Mouse (Mus musculus): Measurements from ENCODE around the gene Tmem30a.

The Tmem30a gene

DNA sequence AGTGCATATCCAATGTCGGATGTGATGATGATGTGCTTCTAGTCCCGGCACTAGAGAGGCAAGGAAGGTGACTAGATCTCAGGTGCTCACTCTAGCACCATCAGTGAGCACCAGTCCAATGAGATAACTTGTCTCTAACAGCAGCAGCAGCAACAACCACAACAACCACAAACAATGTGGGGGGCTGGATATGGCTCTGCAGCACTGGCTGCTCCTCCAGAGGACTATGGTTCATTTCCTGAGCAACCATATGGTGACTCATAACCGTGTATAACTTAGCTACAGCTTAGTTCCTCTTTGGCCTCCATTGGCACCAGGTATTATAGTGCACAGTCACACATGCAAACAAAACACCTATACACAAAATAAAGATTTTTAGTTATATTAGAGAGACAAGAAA is 17.2 kb upstream of the Tmem30a start:
- no peak for TF ChIP-seq GATA4 (IDR thresholded peaks at IDR 0.05; ENCODE audit: insufficient replicate concordance, low read length)

DNA sequence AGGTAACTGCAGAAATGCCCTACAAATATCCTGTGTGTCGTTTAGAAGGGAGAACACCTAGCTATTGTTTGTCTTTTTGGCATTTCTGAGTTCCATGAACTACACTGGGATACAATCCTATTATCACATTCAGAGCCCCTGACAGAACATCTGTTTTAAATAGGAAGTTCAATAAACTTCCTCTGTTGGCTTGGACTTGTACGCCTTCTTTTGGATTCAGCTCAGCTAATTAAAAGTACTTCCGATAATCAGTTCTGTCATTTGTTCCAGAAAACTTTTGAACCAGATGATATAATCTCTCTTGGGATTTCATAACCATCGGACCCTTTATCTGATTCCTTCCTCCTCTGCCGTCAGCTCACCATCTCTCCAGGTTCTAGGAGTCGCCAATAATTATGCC is 16.1 kb upstream of the Tmem30a start:
- TF ChIP-seq GATA4 (IDR thresholded peaks at IDR 0.05; ENCODE audit: insufficient replicate concordance, low read length): no peak

DNA sequence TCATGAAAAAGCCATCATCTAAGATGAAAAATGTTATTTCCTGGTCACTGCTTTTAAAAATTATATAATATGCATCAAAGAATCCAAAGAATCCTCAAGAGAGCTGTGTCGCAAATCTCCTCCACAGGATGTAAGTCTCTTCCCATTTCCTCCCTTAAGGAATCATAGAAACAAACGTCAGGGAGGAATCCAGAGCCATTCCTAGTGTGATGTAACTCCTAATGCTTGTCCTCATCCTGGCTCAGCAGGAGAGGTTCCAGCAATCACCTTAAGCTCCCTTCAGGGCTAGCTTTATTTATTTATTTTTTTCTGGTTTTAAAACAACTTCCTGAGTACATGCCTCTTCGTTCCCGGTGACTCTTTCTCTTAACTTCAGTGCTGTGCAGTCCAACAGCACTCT is 13.9 kb upstream of the Tmem30a start:
- TF ChIP-seq GATA4 (IDR thresholded peaks at IDR 0.05; ENCODE audit: insufficient replicate concordance, low read length): no peak

DNA sequence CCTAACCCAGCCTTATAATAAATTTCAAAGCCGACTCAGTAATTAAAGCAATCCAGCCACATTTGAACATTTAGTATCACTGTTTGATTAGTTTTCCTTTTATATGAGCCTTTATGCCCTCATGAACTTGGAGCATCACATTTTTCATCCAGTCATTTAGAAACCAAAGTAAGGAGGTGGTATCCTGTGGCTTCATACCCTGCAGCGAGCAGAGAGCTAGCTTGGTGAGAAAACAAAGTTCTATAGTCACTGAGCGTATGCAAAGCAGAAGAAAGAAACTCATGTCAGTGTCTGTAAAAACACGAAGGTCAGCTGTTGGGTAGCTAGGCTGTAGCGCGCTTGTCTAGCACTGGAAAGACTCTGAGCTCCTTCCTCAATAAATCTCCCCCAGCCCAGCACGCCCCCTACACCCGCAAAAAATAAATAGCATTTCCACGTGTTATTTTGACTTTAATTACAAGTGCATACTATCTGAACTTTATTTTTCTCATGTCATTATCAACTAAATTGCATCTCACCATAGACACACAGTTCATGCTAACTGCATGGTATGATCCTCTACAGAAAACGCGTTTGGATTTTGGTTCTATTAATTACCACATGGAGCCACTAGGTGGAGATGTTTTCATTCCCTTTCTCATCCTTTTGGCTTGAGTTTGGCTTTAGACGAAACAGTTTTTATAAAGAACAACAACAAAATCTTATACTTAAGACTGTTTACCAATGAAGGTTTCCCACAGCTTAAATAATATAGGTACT is 13.2 kb upstream of the Tmem30a start:
- no peak for TF ChIP-seq GATA4 (IDR thresholded peaks at IDR 0.05; ENCODE audit: insufficient replicate concordance, low read length)

DNA sequence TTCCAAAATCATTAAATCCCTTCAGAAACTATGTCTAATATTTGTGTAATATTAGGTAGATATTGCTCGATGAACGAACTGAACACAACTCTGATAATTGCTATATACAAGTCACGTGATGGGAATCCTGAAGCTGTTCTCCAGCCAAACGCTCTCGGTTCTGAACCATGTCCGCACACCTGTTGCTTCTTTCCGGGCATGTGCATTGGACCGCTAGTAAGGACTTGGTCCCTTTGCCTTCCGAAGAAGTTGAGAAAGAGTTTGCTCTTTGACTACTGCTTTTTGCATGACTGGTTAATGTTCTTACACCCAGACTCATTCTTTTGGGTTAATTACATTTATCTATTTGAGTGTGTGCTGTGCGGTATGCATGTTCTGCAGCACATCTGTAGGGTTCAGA is 12.1 kb upstream of the Tmem30a start:
- no peak for TF ChIP-seq GATA4 (IDR thresholded peaks at IDR 0.05; ENCODE audit: insufficient replicate concordance, low read length)

- TF ChIP-seq GATA4 (IDR thresholded peaks at IDR 0.05; ENCODE audit: insufficient replicate concordance, low read length): no peak
Measured at GRCm38 (mm10) chr9:79796461-79797135, 3.3 kb upstream of the Tmem30a start.

DNA sequence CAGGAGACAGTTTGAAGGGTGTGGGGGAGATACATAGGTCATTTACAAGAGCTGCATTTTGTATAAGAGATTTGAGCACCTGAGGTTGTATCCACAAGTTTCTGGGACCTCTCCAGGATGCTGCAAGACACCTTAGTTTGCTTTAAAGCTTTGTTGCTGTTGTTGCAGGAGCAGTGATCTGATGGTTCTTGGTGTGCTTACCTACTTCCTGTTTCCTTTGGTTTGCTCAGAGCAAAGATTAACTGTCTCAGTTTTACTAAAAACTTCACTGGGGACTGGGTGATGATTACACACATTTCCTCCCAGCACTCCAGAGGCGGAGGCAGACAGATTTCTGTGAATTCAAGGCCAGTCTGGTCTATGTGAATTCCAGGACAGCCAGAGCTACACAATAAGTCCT is 1.8 kb upstream of the Tmem30a start:
- TF ChIP-seq GATA4 (IDR thresholded peaks at IDR 0.05; ENCODE audit: insufficient replicate concordance, low read length): no peak

GRCm38 (mm10) chr9:79785794-79786085 is 7.6 kb downstream of the Tmem30a start:
- TF ChIP-seq GATA4 (IDR thresholded peaks at IDR 0.05; ENCODE audit: insufficient replicate concordance, low read length): no peak

- no peak for TF ChIP-seq GATA4 (IDR thresholded peaks at IDR 0.05; ENCODE audit: insufficient replicate concordance, low read length)
Measured at GRCm38 (mm10) chr9:79784934-79785793, 8.1 kb downstream of the Tmem30a start.

DNA sequence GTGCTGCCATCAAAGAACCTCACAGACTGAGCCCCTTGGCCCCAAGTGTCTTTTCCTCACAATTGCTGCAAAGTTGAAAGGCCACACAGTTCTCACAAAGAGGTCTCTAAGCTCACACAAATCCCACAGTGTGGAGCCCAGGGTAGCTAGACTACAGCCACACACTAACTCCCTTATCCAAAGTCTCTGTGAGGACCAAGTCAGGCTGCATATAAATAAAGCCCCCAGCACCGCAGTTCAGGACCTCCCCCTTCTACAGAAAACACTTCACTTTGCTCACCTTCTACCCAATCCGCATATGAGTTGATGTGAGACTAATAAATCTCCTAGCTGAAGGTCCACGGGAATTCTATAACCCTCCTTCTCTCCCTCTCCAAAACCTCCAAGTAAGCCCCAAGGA is 8.9 kb downstream of the Tmem30a start:
- TF ChIP-seq GATA4 (IDR thresholded peaks at IDR 0.05; ENCODE audit: insufficient replicate concordance, low read length): no peak

DNA sequence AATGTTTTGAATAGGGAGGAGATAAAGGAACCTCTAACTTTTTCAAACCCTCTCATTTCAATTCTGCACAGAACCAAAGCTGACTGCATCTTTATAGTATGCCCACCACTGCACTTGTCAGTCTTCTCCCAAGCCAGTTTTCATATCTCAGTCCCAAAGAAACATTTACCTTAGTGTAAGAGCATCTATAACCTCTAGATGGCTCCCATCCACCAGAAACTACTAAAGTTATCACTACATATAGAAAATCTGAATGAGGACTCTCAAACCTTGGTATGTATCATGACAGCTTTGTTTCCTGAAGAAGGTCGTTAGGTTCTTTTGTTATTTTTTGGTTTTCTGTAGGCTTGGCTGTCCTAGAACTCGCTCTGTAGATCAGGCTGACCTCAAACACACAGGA is 14.0 kb downstream of the Tmem30a start:
- TF ChIP-seq GATA4 (IDR thresholded peaks at IDR 0.05; ENCODE audit: insufficient replicate concordance, low read length): no peak

DNA sequence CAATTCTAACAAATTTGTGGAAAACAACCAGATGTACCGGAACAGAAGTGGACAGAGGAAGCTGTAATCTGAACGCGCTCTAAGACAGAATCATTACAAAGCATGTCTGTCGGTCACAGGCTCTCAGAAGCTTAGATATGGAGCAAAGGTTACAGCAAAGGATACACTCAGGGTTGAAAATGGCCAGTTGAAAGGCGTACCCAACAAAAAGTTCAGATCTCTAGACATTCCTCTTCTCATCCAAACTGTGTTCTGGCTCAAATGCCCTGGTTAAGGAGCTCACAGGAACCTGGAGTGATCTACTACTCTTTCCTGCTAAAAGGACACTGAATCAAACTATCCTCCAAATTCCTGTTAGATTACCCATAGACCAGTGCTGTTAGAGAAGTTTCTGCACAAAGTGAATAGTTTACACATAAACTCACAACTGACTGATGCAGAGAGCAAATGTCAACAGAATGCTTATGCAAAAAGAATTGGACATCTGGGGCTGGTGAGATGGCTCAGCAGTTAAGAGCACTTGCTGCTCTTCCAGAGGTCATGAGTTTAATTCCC is 26.2 kb downstream of the Tmem30a start:
- no peak; the same call in 1 of the 2 replicates for TF ChIP-seq GATA4 (IDR thresholded peaks at IDR 0.05; ENCODE audit: insufficient replicate concordance, low read length)

DNA sequence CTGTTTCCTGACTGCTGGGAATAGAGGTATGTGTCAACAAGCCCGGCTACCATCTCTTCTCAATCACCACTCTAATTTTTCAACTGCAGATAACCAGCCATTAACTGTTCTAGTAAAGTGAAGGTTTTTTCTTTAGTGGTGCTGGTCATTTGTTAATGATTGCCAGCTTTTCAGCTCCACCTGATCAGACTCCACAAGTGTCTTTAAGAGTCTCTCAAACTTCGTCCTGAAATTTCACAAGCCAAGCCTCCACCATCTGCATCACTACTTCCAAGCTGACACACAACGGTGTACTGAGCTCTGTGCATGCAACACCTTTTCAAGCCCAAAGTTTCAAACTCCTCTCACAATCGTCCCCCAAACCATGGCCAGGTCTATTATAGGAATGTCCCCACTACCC is 28.0 kb downstream of the Tmem30a start:
- no peak for TF ChIP-seq GATA4 (IDR thresholded peaks at IDR 0.05; ENCODE audit: insufficient replicate concordance, low read length)

DNA sequence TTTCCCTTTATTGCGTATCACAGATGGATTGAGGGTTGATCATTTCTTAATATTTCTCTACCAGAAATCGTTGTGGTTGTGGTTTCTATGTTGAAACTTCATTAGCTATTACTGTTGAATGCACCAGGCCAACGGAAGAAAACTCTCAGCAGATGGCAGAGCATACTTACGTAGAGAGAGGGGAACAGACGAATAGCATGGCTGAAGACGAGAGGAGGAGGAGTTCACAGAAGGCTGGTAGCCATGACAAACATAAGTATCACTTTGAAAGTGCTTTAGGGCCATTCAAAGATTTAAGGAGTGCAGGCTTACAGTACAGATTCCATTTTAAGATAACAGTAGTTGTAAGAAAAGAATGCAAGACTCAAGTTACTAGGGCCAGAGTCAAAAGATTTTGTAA is 30.8 kb downstream of the Tmem30a start:
- no peak for TF ChIP-seq GATA4 (IDR thresholded peaks at IDR 0.05; ENCODE audit: insufficient replicate concordance, low read length)

- no peak for TF ChIP-seq GATA4 (IDR thresholded peaks at IDR 0.05; ENCODE audit: insufficient replicate concordance, low read length)
Measured at GRCm38 (mm10) chr9:79760076-79760475, 33.2 kb downstream of the Tmem30a start.
